Mouse (Mus musculus): ENCODE measurements around the gene Adcy1.
"Not testable (repeated sequence)": the region's sequence is repeated elsewhere in the genome, so short reads cannot be mapped to it uniquely, and the experiment has no call there.

GRCm38 (mm10) chr11:7221826-7222225 lies 158.5 kb downstream of the Adcy1 start:
- not testable (repeated sequence) for TF ChIP-seq EP300, POLR2A (IDR thresholded peaks at IDR 0.05; ENCODE audit: insufficient read depth, low read depth, low read length)
- TF ChIP-seq CTCF (IDR thresholded peaks at IDR 0.05) = peak; percentile 40

Data from heart, adult 2 months (tissue).